Mouse (Mus musculus): ENCODE measurements around the gene Prdx5. TPM values are rescaled to one million over a fixed set of nuclear protein-coding genes. Genes with fewer than 3 reads are reported as not detected.
A peak's percentile ranks its signal among the peaks of the same experiment; 100 is the strongest.

The Prdx5 gene
- total RNA-seq, 4 experiments from 2014 or later = 620 to 842 (median 766) TPM

- DNase-seq (ENCODE audit: low spot score) = no peak
Observed at GRCm38 (mm10) chr19:6892512-6892911, 17.4 kb downstream of the Prdx5 start.

- DNase-seq (ENCODE audit: low spot score) = no peak
Observed at GRCm38 (mm10) chr19:6877965-6878364, 31.9 kb downstream of the Prdx5 start.

- no peak for DNase-seq (ENCODE audit: low spot score)
Observed at GRCm38 (mm10) chr19:6876799-6877198, 33.1 kb downstream of the Prdx5 start.

GRCm38 (mm10) chr19:6875834-6876233, 34.1 kb downstream of the Prdx5 start:
- no peak for DNase-seq (ENCODE audit: low spot score)

GRCm38 (mm10) chr19:6874257-6874656, 35.6 kb downstream of the Prdx5 start:
- no peak for DNase-seq (ENCODE audit: low spot score)

GRCm38 (mm10) chr19:6872701-6873100, 37.2 kb downstream of the Prdx5 start:
- no peak for DNase-seq (ENCODE audit: low spot score)

- no peak for DNase-seq (ENCODE audit: low spot score)
Observed at GRCm38 (mm10) chr19:6871574-6872271, 38.2 kb downstream of the Prdx5 start.

GRCm38 (mm10) chr19:6869355-6869754, 40.6 kb downstream of the Prdx5 start:
- DNase-seq (ENCODE audit: low spot score) = peak; percentile 78

GRCm38 (mm10) chr19:6861451-6861850, 48.5 kb downstream of the Prdx5 start:
- DNase-seq (ENCODE audit: low spot score) = no peak

- no peak for DNase-seq (ENCODE audit: low spot score)
Observed at GRCm38 (mm10) chr19:6860706-6861105, 49.2 kb downstream of the Prdx5 start.

- no peak for DNase-seq (ENCODE audit: low spot score)
Observed at GRCm38 (mm10) chr19:6859971-6860370, 49.9 kb downstream of the Prdx5 start.

- no peak for DNase-seq (ENCODE audit: low spot score)
Observed at GRCm38 (mm10) chr19:6859032-6859651, 50.8 kb downstream of the Prdx5 start.

- DNase-seq (ENCODE audit: low spot score) = peak; percentile 25
Observed at GRCm38 (mm10) chr19:6858031-6858430, 51.9 kb downstream of the Prdx5 start, which contains the start of gene Ccdc88b. Ccdc88b (minus strand) TSS chr19:6858211.

- no peak for DNase-seq (ENCODE audit: low spot score)
Observed at GRCm38 (mm10) chr19:6857391-6858005, 52.4 kb downstream of the Prdx5 start.

GRCm38 (mm10) chr19:6857003-6857360, 52.9 kb downstream of the Prdx5 start:
- no peak for DNase-seq (ENCODE audit: low spot score)

Small RNA genes lying within 50 kb of the gene (microRNA-seq; reads per million reads assigned to microRNA genes)
- 6.7 reads per million, percentile 16 among the genes with 10 or more reads in this experiment for gene Mir6990

Other genes starting within 250 kb of the Prdx5 start
- gene Rps6ka4, start 69.5 kb downstream of the Prdx5 start, total RNA-seq (2022) = 10 to 100 TPM; 15.0 to 20.0 (median 17.5) TPM
- gene Ccdc88b, start 51.9 kb downstream of the Prdx5 start, total RNA-seq (2022) = under 1 TPM; 0.44 to 0.89 (median 0.66) TPM
- 10 to 100 TPM; 29.9 to 49.7 (median 39.7) TPM for gene Trmt112, start 408 bp downstream of the Prdx5 start, total RNA-seq (2022)
- 100 to 1,000 TPM; 153 to 180 (median 168) TPM for gene Esrra, start 11.7 kb upstream of the Prdx5 start, total RNA-seq (2022)
- not detected for gene Catsperz, start 15.3 kb upstream of the Prdx5 start, total RNA-seq (2022)
- not detected for gene Kcnk4, start 24.4 kb upstream of the Prdx5 start, total RNA-seq (2022)
- gene Bad, start 31.8 kb upstream of the Prdx5 start, total RNA-seq (2022) = 10 to 100 TPM; 19.5 to 23.8 (median 21.3) TPM
- gene Gpr137, start 32.4 kb upstream of the Prdx5 start, total RNA-seq (2022) = 10 to 100 TPM; 33.4 to 37.4 (median 35.7) TPM
- 100 to 1,000 TPM in 1 of 4 experiments, 10 to 100 TPM in 3; 75.4 to 112 (median 91.3) TPM for gene Ppp1r14b, start 64.9 kb upstream of the Prdx5 start, total RNA-seq (2022)
- gene Plcb3, start 66.4 kb upstream of the Prdx5 start, total RNA-seq (2022) = 10 to 100 TPM; 15.6 to 16.2 (median 15.6) TPM
- 10 to 100 TPM; 17.2 to 23.1 (median 20.9) TPM for gene Fkbp2, start 70.4 kb upstream of the Prdx5 start, total RNA-seq (2022)
- gene Vegfb, start 77.5 kb upstream of the Prdx5 start, total RNA-seq (2022) = 100 to 1,000 TPM; 488 to 525 (median 495) TPM
- gene Dnajc4, start 82.5 kb upstream of the Prdx5 start, total RNA-seq (2022) = 10 to 100 TPM; 48.7 to 62.9 (median 53.7) TPM
- 10 to 100 TPM; 26.8 to 34.4 (median 29.9) TPM for gene Nudt22, start 86.0 kb upstream of the Prdx5 start, total RNA-seq (2022)
- 10 to 100 TPM; 26.1 to 30.5 (median 27.3) TPM for gene Trpt1, start 86.0 kb upstream of the Prdx5 start, total RNA-seq (2022)
- gene Fermt3, start 109.4 kb upstream of the Prdx5 start, total RNA-seq (2022) = 1 to 10 TPM; 3.3 to 9.6 (median 4.4) TPM
- 100 to 1,000 TPM in 3 of 4 experiments, 10 to 100 TPM in 1; 96.7 to 125 (median 109) TPM for gene Stip1, start 129.9 kb upstream of the Prdx5 start, total RNA-seq (2022)
- 100 to 1,000 TPM; 318 to 340 (median 328) TPM for gene Macrod1, start 146.7 kb upstream of the Prdx5 start, total RNA-seq (2022)
- gene Flrt1, start 195.6 kb upstream of the Prdx5 start, total RNA-seq (2022) = 1 to 10 TPM in 3 of 4 experiments, under 1 TPM in 1; 0.92 to 2.0 (median 1.4) TPM

Measured in heart, adult 8-10 months (tissue).